Mouse (Mus musculus): ENCODE measurements around the gene Elane. TPM values are rescaled to one million over a fixed set of nuclear protein-coding genes. Genes with fewer than 3 reads are reported as not detected.
A peak's percentile ranks its signal among the peaks of the same experiment; 100 is the strongest.
"Not testable (repeated sequence)": the region's sequence is repeated elsewhere in the genome, so short reads cannot be mapped to it uniquely, and the experiment has no call there.

Elane gene
- total RNA-seq, 2 experiments from 2014 or later, result not detected

DNA sequence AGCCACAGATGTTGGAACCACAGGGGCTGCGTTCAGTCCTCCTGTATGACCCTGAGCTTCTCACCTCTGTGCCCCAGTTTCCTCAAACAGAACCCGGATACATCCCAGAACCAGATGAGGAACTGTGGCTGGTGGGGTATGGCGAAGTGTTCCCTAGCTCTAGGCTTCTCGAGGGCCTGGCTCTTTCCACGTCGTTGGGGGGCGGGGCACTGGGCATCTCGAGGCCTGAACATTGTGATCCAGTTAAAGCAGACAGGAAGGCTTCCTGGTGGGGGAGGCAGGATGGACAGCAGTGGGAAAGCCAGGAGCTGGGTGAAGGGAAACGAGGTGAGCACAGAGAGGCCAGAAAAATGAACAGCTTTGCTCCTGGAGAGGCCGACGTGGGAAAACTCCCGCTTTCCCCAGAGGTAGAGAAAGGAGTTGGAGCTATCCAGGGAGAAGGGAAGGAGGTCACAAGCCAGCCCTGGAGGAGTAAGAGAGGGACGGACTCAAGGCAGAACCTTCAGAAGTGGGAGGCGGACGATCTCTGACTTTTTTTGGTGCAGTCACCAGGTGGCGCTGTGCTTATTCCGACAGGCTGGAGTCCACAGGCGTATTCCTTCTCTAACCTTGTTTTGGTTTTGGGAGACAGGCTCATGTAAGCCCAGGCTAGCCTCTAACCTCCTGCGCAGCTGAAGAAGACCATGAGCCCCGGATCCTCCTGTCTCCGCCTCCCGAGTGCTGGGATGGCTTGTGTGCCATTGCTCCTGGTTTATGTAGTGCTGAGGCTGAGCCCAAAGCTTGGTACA is 2.6 kb upstream of the Elane start:
- peak; percentile 59 for DNase-seq

DNA sequence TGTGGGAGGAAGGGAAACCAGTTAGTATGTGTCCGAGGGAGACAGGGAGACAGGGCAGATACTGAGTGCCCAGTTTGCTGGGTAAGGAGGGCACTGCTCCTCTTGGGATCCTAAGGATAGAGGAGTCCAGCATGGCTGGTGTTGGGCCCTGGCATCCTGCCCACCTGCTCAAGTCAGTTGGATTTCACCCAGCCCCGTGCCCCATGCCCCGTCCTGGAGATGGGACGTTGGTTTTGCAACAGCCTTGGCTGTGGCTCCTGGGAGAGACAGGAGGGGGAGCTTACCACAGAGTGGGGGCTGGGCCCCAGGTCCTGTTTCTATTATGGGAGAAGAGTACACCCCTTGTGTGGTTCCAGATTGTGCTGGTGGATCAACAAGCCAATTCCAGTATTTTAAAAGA is 1.6 kb upstream of the Elane start:
- peak; percentile 61 for DNase-seq

DNA sequence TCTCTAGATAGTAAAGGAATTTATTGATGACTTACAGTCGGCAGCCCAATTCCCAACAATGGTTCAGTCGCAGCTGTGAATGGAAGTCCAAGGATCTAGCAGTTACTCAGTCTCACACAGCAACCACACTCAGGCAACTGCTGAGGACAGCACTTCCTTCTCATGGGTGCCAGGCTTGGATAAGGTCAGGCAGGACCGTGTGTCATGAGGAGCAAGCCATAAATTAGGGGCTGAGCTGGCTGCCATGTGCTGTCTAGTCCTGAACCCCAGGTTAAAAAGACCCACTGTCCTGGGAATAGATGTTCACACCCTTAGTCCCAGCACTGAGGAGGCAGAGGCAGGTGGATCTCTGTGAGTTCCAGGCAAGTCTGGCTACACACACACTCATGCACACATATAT is 1.1 kb upstream of the Elane start:
- not testable (repeated sequence) for DNase-seq

DNA sequence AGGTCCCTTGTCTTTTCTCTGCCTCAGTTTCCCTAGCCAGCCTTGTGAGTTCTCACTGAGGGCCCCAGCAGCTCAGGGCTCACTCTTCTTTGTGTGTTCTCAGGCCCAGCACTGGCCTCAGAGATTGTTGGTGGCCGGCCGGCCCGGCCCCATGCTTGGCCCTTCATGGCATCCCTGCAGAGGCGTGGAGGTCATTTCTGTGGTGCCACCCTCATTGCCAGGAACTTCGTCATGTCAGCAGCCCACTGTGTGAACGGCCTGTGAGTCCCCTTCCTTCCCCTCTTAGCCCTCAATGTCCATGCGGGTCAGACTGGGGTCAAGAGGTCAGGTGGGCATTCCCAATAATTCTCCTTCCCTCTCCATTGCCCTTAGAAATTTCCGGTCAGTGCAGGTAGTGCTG is 564 bp downstream of the Elane start:
- DNase-seq, result no peak

DNA sequence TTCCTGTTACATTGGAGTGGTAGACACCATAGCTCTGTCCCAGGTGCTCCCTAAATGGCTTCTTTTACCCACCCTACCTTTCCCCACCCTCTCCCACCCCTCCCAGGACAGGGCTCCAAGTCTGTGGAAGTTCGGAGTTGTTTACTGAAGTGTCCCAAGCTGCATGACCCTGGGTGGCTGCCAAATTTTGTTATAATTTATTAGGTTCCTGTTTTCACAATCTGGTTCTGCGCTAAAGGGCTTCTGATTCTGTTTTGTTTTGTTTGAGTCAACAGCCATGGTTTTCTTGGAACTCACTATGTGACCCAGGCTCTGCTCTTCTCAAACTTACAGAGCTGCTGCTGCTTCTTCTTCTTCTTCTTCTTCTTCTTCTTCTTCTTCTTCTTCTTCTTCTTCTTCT is 3.3 kb downstream of the Elane start:
- DNase-seq, result no peak

DNA sequence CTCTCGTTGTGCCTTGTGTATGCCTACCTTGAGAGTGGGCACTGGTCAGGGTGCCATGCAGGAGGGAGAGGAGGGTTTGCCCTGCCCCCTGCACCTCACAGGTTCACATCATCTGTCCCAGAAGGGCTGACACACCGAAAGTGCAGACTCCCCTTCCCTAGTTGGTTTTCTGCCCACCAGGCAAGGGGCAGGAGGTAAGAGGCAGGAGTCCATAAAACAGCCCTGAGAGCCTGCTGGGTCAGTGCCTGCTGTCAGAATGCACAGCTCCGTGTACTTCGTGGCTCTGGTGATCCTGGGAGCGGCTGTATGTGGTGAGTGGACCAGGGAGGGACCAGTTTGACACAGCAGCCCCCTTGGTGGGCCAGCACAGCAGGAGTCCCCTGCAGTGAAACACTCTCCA is 4.6 kb downstream of the Elane start, which contains the start of gene Cfd:
Cfd (plus strand) TSS at position 184 of the 400 bp plus-strand sequence.
- no peak for DNase-seq

DNA sequence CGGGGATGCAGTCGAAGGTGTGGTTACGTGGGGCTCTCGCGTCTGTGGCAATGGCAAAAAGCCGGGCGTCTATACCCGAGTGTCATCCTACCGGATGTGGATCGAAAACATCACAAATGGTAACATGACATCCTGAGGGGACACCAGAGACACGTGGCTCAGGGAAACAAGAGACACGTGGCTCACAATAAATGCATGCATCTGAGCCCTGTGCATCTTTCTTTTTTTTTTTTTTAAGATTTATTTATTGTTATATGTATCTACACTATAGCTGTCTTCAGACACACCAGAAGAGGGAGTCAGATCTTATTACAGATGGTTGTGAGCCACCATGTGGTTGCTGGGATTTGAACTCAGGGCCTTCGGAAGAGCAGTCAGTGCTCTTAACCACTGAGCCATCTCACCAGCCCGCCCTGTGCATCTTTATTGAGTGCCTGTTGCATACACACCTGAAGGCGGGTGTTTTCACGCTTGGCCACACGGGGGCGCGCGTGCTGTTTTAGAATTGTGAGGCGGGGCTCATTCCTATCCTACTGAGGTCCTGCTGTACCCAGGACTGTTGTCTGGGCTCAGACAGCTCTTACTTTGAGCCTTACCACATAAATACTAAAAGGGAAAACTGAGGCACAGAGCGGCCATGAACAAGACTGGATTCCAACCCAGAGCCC is 6.5 kb downstream of the Elane start:
- peak; percentile 54 for DNase-seq

DNA sequence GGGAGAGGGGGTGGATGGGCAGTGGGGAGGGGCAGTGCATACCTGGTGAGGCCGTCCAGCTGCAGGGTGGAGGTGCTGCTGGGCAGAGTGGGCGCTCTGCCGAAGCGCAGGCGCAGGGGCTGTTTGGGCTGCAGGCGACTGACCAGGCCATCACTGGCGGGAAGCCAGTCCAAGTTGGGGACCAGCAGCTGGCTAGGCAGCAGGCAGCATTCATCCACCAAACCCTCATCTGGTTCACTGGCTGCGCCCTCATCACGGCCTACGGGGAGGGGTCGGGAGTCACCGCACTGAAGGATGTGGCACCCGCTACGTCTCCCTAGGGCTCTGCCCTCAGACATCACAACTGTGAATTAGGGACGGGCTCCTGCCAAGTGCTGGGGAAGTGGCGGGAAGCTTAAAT is 10.3 kb downstream of the Elane start:
- DNase-seq, result peak; percentile 5

DNA sequence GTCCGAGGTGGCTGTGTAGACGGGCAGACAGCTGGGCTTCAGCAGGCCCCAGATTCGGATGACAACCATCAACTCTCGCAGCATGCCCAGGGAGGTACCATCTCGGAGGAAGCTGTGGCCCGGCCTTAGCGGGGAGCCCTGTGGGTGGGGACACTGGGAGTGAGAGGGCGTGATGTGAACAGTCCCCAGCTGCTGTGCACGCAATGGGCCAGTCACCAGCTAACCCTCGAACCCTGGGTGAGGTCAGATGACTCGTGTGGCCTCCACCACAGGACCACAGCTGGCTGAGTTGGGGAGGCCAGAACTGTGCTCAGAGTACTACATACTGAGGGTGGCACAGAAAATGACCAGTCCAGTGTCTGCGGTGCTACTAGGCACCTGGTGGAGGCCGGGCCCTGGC is 10.8 kb downstream of the Elane start:
- no peak for DNase-seq

DNA sequence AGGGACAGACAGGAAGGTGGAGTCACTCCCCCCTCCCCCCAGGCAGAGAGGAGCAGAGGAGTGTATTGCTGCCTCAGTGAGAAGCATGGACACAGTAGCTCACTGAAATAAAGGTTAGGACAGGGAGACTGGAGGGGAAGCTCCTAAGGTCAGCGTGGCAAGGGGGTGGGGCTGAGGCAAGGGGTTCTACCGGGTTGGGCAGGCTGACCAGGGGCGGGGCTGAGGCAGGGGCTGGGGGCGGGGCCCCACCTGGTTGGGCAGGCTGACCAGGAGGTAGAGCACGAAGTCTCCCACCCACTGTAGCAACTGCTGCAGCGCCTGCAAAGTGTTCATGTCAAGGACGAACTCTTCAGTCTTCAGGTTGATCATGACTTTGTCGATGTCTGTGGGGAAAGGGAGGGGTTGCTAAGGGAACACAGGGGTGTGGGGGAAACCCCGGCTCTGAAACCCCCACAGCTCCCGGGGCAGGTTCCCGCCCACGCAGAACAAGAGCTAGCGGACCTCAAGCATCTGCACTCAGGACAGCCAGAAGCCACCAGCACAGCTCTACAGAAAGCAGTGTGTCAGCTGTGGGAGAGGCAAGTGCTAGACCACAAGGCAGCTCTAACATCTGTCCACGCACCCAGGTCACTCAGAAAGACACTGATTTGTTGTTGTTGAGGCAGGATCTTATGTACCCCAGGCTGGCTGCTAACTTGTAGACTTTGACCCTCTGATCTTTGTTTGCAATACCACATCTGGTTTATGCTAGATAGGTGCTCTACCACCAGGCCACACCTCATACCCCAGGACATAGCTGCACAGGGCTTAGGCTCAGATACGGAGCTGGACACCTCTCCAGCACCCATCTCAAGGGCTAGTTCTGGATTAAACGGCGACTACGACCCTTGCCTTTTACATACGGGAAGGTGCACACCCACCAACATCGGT is 11.5 kb downstream of the Elane start:
- DNase-seq, result no peak

DNA sequence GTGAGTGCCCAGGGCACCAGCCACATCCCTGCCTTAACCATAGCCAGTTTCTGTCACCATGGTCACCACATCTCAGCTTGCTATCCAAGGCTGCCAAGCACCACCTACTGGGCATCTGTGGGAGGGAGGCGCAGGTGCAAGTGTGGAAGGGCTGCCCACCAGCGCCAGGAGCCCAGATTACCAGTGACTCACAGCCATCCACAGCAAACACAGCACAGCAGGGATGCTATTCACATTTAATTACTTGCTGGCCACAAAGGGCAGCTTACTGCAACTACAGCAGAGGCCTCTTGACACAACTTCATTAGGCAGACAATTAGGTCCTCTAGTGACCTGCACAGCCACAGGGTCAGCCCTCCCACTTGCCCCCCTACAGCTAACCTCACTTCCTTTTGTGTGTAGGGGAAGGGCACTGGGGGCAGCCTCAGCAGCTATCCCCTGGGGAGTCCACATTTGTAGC is 14.9 kb downstream of the Elane start:
- no peak for DNase-seq

DNA sequence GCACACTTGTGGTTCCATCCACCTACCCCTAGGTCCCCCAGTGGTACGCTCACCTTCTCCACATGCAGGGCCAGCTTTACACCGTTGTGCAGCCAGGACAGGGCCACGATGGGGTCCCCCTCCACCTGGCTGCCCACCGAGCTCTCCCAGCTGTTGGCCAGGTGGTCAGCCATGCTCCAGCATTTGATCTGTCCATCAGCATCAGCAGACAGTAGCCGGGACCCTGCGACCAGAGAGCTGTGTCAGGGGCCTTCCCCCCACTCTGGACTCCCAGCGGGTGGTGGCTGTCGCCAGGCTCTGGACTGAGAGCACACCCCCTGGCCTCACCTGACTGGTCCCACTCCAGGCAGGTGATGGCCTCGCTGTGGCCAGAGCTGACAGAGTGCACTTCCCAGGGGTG is 20.7 kb downstream of the Elane start:
- DNase-seq, result peak; percentile 7

DNA sequence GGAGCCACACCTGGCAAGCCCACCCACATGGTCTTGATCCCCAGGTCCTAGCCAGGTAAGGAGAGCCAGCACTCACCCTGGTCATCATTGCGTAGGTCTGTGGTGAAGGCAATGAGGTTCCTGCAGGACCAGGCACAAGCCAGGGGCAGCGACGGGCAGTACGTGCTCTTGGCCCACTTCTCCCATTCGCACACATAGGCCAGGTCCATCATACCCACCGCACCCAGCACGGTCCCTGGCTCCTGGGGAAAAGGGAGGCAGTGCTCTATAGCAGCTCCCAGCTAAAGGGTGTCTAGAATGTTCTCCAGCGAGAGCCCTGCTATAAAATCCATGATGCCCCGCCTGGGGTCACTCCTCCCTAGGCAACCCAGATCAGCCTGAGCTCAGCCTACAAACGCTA is 21.4 kb downstream of the Elane start:
- DNase-seq, result no peak

DNA sequence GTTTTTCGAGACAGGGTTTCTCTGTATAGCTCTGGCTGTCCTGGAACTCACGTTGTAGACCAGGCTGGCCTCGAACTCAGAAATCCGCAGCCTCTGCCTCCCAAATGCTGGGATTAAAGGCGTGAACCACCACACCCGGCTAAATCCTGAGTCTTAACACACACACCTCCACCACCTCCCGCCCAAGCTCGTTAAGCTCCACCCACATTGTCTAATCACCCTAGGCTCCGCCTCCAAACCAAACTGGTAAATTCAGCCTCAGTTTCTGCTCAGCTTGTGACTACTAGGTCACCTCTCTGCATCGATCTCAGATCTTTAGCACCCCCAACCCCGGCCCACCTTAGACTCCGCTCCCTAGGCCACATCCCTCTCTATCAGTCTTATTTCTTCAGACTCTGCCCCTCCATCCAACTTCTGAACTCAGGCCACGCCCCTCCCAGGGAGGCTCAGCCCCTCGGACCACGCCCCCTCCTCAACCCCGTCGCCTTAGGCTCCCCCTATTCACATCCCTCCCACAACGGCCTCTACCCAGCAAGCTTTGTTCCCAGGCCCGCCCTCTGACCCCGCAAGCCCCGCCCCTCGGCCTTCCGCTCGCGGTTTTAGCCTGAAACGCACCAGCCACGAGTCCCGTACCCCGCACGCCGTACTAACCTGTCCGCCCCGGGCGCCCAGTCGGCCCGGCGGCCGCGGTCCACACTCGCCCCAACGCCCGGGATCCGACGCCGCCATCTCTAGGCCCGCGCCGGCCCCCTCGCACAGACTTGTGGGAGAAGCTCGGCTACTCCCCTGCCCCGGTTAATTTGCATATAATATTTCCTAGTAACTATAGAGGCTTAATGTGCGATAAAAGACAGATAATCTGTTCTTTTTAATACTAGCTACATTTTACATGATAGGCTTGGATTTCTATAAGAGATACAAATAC is 22.4 kb downstream of the Elane start, which contains the start of gene Med16:
Med16 (minus strand) TSS at position 757 of the 925 bp plus-strand sequence.
- peak; percentile 96 for DNase-seq

DNA sequence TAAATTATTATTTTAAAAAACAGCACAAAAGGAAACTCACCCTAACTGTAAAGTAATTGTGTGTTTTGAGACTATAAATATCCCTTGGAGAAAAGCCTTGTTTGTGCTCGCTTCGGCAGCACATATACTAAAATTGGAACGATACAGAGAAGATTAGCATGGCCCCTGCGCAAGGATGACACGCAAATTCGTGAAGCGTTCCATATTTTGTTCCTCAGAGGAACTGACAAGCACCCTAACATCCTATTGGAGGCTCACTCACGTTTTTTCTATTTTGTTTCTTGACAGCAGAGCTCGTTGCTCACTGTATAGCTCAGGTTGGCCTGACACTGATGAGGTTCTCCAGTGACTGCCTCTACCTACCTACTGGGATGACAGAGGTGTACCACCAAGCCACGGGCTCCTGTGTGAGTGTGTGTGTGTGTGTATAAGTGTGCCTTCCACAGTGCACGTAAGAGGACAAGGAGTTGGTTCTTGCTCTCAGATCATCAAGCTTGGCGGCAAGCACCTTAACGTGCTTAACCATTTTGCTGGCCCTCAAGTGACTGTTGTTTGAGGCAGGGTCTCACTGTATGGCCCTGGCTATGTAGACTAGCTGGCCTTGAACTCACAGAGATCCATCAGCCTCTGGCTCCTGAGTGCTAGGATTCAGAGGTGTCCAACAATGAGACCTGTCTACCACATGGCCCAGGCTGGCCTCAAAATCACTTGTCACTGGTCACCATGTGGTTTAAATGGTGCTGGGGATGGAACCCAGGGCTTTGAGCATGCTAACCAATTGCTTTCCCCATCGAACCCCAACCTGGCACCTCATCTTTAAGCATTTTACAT is 23.3 kb downstream of the Elane start:
- DNase-seq, result peak; percentile 16

DNA sequence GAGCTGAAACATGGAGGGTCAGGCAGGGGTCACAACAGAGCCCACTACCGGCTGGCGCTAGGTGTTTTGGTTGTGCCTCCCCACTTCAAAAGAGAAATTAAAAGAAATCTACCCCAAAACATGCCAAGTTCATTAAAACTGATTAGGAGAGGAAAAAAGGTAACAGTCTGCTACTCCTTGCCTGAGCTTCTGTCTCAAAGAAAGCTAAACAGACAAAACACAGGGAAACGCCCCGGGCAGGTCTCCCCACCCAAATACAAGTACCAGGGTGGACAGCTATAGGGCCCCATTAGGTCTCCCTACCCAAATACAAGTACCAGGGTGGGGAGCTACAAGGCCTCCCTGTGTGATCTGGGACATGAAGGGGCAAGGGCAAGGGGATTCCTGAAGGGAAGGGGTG is 24.5 kb downstream of the Elane start, which contains the start of gene Gm26602:
Gm26602 (plus strand) TSS at position 301 of the 400 bp plus-strand sequence.
- no peak for DNase-seq

DNA sequence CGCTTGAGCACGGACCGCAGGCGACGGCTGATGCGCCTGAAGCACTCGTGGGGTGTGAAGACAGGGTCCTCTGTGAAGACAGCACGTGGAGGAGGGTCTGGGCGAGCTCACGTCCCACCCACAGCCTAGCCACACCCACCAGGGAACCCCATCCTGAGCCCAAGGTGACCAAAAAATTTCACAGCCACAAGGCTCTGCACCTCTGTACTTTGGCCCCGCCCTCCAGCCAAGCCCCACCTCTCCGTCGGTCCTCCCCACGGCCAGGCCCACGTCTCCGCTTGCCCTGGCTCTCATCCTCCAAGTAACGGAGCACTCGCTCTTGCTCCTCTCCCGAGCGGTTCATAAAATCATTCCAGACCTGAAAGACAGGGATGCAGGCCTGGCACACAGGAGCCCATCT is 26.4 kb downstream of the Elane start:
- DNase-seq, result peak; percentile 24

DNA sequence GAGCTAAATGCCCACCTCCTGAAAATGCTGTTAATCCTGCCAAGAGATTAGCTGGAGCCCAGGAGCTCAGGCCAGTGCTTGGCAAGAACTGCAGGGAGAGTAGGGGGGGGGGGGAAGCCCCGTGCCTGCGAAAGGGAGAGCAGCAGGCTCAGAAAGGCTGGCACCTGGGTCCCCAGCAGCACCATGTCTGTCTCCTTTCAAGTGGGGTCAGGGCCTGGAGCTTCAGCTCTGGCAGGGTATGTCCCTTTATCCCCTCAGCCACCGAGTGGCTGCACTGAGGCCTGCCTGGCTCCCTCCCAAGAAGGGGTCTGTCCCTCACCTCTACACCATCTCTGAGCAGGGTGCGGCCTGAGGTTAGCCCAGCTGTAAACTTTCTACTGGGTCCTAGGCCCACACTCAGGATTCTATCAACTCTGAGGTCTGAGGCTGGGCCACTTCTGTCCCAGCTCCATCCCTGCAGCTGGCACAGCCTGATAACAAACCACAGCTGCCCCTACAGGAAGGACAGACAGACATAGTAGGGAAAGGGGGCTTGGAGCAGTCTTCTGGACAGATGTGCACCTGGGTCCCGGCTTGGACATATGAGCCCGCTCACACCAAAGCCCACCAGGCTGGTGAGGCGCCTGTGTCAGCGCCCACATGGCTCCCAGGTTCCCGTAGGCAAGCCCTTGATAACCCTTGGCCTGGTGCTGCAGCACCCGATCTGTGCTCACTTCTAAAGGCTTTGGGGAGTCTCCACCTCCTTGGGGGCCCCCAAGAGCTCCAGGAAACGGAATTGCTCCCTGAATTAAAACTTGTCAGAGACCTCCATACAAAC is 28.3 kb downstream of the Elane start:
- DNase-seq, result no peak

DNA sequence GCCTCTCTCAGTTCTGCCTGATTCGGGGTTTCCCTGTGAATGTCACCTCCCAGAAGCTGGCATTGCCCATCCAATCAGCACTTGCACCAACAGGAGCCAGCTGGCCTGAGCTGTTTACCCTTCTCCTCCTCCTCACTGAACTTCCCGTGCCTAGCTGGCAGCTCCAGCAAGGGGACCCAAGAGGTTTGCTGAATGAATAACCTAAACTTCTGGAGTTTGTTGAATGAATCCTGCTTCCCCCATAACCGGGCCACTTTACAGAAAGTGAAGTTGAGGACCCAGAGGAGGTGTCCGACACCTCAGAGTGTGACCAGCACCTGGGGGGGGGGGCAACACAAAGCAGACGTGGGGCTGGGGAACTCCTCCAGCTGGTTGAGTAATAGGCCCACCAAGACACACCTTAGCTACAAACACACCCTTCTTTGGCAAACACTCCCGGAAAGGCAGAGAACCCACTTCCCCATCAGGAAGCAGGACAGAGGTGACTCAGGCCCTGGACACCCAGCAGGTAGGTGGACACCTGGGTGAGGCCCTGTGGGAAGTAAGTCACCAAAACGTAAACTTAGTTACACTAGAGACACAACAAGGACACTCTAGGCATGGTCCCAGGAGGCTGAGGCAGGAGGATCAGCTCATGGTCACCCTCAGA is 29.0 kb downstream of the Elane start:
- peak; percentile 5 for DNase-seq
